Mouse (Mus musculus) layer of hippocampus, postnatal 36 days (tissue): ENCODE results near the gene Myrf. TPM values are rescaled to one million over a fixed set of nuclear protein-coding genes. Genes with fewer than 3 reads are reported as not detected.

Experiments
- DNase-seq, 2 experiments: peaks; one replicate each; pipeline ENCODE4 v3.0.0; 2022
- total RNA-seq, 2 experiments: library from RNA; stranded (reverse); gene quantifications; 2 replicates each; pipeline ENCODE4 v1.2.3; 2021

Gene Myrf
- 10 to 100 TPM; 27.5 to 30.5 TPM for total RNA-seq

- DNase-seq, result peak; percentile 72 to 78
Observed at GRCm38 (mm10) chr19:10240654-10241305, at the start of gene Myrf. Myrf (minus strand) TSS chr19:10240748.

- no peak for DNase-seq
Observed at GRCm38 (mm10) chr19:10289609-10290150, 49.1 kb upstream of the Myrf start.

GRCm38 (mm10) chr19:10288125-10289040 is 47.8 kb upstream of the Myrf start:
- no peak for DNase-seq

- no peak for DNase-seq
Observed at GRCm38 (mm10) chr19:10286458-10286872, 45.9 kb upstream of the Myrf start.

GRCm38 (mm10) chr19:10280771-10281540 is 40.4 kb upstream of the Myrf start:
- DNase-seq, result no peak

GRCm38 (mm10) chr19:10279668-10280067 is 39.1 kb upstream of the Myrf start:
- no peak for DNase-seq

- no peak for DNase-seq
Observed at GRCm38 (mm10) chr19:10278669-10279324, 38.2 kb upstream of the Myrf start.

GRCm38 (mm10) chr19:10277759-10278158 is 37.2 kb upstream of the Myrf start:
- DNase-seq, result no peak

GRCm38 (mm10) chr19:10277331-10277730 is 36.8 kb upstream of the Myrf start:
- DNase-seq, result peak in 1 of 2 experiments; percentile 69

- DNase-seq, result peak in 1 of 2 experiments; percentile 72
Observed at GRCm38 (mm10) chr19:10276483-10277144, 36.1 kb upstream of the Myrf start.

- DNase-seq, result no peak
Observed at GRCm38 (mm10) chr19:10274056-10274455, 33.5 kb upstream of the Myrf start.

GRCm38 (mm10) chr19:10272746-10273145 is 32.2 kb upstream of the Myrf start:
- DNase-seq, result no peak

GRCm38 (mm10) chr19:10271592-10271991 is 31.0 kb upstream of the Myrf start:
- no peak for DNase-seq

GRCm38 (mm10) chr19:10270356-10270755 is 29.8 kb upstream of the Myrf start:
- DNase-seq, result no peak

- DNase-seq, result no peak
Observed at GRCm38 (mm10) chr19:10268851-10269250, 28.3 kb upstream of the Myrf start.

GRCm38 (mm10) chr19:10267953-10268352 is 27.4 kb upstream of the Myrf start:
- no peak for DNase-seq

- DNase-seq, result no peak
Observed at GRCm38 (mm10) chr19:10267057-10267456, 26.5 kb upstream of the Myrf start.

GRCm38 (mm10) chr19:10266196-10266850 is 25.8 kb upstream of the Myrf start:
- peak; percentile 62 to 75 for DNase-seq

GRCm38 (mm10) chr19:10261369-10261768 is 20.8 kb upstream of the Myrf start:
- DNase-seq, result no peak

- peak; percentile 81 to 82 for DNase-seq
Observed at GRCm38 (mm10) chr19:10258279-10259011, 17.9 kb upstream of the Myrf start.
